Mouse (Mus musculus): Measurements from ENCODE around the gene Ankrd2.

Gene Ankrd2

DNA sequence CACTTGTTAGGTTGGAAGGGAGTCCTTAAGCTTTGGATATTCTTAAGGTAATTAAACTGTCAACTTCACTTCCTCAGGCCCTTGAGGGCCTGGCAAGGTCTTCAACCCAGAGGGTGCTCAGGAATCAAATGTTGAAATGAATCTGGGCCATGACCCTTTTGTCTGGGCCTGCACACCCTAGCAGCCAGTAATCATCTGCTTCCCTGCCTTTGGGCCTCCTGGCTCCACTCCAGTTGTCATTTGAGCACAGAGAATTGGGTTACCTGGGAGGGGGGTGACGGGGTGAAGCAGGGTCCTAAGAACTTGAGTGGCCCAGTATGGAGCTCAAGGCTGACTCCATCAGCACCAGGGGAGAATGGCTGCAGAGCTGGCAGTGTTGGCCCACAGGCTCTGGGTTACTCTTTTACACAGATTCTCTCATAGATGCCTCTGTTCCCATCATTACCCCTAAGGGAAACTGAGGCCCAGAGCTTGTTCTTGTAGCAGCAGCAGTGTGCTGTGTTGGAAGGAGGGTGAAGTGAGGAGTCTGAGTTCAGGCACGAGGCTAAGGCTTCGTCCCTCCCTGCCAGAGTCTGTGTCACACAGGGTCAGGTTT lies 21.5 kb upstream of the Ankrd2 start:
- in situ Hi-C loops (cut with MboI; ENCODE audit: unreplicated experiment in 2 of 2) = no loop called here

DNA sequence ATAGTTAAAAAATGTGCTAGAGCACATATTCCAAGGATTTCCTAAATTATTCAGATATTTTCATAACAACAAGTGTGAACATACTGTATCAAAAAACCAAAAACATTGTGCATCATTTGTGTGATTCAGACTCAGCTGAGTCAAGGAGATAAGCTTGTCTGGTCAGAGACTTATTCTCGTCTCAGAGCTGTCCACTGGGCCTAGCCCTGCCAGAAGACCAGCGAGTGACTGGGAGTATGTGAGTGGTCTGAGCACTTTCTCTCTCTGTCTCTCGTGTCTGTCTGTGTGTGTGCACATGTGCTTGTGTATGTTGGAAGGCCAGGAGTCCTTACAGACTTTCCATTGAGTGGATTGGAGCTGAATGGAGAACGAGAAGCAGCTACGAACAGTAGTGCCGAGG lies 20.8 kb upstream of the Ankrd2 start:
- in situ Hi-C loops (cut with MboI; ENCODE audit: unreplicated experiment in 2 of 2) = no loop called here

DNA sequence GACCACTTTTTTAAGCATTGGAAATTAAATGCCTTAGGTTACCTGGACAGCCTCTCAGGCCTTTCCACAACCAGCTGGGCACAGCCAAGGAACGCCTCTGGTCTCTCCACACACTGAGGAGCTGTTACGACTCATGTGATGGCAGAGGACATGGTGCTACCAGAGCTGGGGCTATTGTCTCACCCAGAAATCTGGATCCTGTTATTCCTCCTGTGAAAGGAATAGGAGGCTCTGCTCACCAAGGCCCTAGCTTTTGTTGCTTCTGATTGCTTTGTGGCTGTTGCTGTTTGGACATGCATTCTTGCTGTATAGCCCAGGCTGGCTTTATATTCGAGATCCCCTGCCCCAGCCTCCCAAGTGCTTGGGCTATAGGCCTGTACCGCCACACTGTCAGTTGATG lies 19.5 kb upstream of the Ankrd2 start:
- in situ Hi-C loops (cut with MboI; ENCODE audit: unreplicated experiment in 2 of 2) = no loop called here

DNA sequence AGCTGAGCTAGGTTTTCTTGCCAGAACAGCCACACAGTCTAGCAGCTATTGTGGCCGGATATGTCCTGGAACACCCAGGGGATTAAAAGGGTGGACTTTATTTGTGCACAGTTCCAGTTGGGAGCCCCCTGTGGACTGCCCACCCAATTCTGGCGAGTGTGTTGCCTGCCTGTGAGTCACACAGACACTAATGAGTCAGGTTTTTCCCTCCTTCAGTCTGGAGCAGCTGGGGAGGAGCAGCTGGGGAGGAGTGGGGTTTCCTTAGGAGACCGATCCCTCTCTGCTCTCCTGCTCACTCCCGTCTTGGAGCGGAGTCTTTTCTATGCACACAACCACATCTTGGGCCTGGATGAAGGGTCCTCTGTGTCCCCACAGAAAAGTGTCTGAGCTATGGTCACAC lies 19.0 kb upstream of the Ankrd2 start:
- in situ Hi-C loops (cut with MboI; ENCODE audit: unreplicated experiment in 2 of 2) = no loop called here

DNA sequence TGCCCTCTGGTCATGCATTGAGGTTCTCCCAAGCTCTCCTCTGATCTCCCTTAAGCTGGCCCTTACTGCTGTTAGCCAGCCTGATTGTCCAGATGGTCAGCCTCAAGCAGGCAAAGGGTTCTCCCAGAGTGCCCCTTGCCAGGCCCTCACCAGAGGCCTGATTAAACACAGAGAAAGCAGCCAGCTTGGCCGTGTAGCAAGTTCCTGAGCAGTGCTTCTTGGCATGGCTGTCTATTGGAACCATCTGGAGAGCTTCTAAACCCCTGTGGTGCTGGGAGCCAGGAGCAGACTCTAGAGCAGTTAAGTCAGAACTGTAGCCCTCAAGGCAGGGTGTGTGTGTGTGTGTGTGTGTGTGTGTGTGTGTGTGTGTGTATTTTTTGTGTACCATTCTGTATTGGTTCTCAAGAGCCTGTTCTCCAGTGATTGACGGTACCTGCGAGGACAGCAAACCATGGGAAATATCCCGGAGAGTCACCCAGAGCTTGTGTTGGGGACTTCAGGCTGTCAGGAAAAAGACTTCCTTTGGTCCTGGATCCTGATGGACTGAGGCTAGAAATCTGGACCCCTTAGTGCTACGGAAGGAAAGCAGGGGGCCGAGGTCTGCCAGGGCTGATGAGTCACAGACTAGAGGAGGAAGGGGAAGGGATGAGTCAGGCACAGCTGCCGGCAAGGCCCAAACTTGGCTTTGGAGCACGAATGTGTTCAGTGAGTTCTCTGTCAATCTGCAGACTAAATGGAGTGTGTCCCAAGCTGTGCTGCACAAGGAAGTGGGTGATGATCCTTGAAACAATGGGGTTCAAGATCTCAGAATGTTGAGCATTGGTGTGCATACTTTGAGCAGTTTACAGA lies 18.2 kb upstream of the Ankrd2 start:
- in situ Hi-C loops (cut with MboI; ENCODE audit: unreplicated experiment in 2 of 2) = no loop called here

DNA sequence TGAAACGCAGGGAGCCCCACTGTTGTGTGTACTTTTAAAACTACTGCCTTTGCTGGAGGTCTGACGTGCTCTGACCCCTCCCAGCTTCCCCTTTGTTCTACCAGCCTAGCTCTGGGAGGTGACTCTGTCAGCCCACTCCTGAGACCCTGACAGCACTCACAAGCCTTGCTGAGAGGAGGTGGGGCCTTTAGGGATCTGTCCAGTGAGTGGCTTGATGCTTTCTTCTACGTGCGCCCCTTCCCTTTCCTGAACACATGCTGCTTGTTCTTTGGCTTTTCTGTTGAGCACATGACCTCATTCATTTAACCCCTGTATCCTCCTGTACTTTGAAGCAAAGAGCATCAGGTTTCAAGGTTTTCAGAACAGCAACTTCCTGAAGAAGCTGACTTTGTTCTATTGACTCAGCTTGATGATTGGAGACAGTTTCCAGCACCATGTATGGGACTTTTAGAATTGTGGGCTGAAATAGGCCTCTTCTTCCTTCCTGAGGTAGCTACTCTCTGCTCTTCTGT lies 16.7 kb upstream of the Ankrd2 start:
- in situ Hi-C loops (cut with MboI; ENCODE audit: unreplicated experiment in 2 of 2) = no loop called here

DNA sequence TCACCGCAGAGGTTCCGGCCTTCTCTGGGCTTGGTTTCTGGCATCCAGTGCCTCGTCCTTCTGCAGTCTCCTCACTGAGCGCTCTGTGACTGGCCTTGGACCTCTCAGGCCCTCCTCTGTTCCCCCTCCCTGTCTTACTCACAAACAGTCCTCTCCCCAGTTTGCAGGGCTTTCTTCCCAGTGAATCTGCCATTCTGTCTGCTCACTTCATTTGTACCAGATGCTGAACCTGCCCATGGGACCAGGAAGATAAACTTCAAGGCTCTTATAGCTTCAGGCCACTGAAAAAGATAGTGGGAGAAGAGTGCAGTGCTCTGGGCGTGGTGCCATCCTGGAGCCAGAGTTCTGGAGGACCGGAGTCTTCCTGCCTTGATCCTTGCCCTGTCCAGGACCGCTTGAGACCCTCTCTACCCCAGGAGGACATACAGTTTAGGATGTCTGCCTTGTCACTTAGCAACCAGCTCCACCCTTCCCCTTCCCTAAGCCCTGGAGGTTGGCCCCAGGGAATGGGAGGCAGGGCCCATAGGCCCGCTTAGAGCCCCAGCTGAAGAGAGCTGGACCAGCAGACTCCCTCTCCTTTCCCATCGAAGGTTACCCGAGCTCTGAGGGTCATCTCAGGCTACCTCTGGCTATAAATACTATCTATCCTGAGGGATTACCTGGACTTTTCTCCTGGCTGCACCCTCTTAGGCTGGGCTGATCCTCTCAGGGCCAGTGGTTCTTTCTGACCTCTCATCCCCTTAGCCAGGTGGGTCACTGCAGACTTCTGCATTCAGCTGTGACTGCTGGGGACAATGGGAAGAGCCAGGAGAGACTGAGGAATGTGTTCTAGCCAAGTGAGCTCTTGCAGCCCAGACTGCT lies 13.9 kb upstream of the Ankrd2 start:
- in situ Hi-C loops (cut with MboI; ENCODE audit: unreplicated experiment in 2 of 2) = loop anchor here (10.0 kb wide), 3 partner anchors 207 to 367 kb away; partner anchors contain the start of gene Arhgap19 (in 1 of the 2)

DNA sequence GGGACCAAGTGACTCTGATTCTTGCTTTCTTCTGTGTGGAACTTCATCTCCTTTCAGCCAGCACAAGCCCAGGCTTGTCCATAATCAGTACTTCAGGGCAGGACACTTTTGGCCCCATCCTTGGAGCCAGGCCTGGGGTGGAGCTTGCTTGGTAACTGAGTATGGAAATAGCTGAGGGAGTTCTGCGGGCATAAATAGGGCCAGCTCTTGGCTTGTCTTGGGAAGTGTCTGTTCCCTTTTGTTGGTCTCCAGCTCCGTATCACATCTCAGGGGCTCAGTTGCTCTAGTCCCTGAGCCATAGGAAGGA lies 13.3 kb upstream of the Ankrd2 start:
- in situ Hi-C loops (cut with MboI; ENCODE audit: unreplicated experiment in 2 of 2) = loop anchor here (10.0 kb wide), 3 partner anchors 208 to 368 kb away; partner anchors contain the start of gene Arhgap19 (in 1 of the 2)

DNA sequence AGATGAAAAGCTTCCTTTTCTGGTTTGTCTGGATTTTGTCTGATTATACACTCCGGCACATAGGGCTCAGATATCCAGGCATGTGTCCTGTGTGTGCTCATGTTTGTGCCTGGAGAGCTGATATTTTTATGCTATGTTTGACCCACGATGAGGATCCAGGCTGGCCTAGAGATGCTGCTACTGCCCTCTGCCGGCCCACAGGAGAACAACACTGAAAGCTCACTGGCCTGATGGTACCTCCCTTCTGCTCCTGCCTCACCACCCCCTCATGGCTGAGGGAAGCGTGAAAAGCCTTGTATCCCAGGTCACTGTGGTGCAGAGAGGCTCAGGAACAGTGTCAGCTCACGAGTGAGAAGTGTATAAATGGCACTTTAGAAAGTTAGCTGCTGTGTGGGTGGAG lies 9.6 kb upstream of the Ankrd2 start:
- in situ Hi-C loops (cut with MboI; ENCODE audit: unreplicated experiment in 2 of 2) = loop anchor here (10.0 to 25.0 kb wide), 4 partner anchors 211 to 1386 kb away; partner anchors contain the start of gene Arhgap19 (in 1 of the 2)

DNA sequence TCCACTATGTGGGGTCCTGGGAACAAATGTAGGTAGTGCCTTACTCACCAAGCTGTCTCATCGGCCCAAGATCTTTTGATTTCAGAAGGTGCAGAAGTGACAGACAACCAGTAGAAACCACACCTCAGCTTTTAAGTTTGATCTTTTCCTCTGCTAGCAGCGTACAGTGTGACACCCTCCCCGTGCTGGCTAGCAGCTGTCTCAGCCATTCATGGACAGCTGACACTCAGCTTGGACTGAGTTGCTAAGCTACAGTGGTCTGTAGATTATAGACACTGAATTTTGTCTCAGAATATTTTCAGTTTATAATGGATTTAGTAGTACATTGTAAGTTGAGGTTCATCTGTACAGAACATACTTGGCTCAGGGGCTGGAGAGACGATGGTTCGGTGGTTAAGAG lies 4.7 kb upstream of the Ankrd2 start:
- in situ Hi-C loops (cut with MboI; ENCODE audit: unreplicated experiment in 2 of 2) = loop anchor here (5.0 to 25.0 kb wide), 2 partner anchors 121 to 1381 kb away; no protein-coding TSS in a partner anchor

DNA sequence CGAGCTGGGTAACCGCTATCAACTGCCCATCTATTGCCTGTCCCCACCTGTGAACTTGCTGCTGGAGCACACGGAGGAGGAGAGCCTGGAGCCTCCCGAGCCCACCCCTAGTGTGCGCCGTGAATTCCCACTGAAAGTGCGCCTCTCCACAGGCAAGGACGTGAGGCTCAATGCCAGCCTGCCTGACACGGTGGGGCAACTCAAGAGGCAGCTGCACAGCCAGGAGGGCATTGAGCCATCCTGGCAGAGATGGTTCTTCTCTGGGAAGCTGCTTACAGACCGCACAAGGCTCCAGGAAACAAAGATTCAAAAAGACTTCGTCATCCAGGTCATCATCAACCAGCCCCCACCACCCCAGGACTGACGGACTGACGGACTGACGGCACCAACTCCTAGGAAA lies 2.2 kb upstream of the Ankrd2 start:
- in situ Hi-C loops (cut with MboI; ENCODE audit: unreplicated experiment in 2 of 2) = loop anchor here (5.0 to 25.0 kb wide), 2 partner anchors 119 to 1379 kb away; no protein-coding TSS in a partner anchor

DNA sequence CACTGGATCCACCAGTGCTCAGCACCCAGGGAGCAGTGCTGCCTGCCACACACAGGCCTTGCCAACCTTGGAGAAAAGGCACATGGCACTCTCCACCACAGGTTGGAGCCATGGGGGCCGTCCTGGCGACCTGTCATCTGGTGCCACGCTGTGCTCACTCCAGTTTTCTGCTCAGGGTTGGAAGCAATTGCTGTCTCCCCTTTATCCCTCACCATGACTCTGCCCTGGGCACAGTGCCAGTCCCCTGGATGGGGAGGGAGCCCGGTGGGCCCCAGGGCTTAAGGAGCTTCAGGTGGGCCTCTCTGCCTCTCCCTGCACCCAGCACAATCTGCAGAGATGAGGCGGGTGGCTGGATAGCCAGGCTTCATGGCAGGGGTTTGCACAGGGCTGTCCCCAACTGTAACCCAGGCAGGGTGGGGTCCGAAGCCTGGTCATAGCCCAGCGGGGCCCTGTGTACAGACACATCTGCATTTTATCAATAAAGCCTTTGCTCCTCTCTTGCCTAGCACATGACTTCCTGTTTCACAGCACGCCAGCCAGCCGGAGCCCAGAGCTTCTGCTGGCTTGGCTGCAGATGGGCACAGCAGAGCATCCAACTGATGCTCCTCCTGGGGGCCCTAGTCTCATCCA lies 1.5 kb upstream of the Ankrd2 start:
- in situ Hi-C loops (cut with MboI; ENCODE audit: unreplicated experiment in 2 of 2) = loop anchor here (5.0 to 25.0 kb wide), 2 partner anchors 118 to 1378 kb away; no protein-coding TSS in a partner anchor

DNA sequence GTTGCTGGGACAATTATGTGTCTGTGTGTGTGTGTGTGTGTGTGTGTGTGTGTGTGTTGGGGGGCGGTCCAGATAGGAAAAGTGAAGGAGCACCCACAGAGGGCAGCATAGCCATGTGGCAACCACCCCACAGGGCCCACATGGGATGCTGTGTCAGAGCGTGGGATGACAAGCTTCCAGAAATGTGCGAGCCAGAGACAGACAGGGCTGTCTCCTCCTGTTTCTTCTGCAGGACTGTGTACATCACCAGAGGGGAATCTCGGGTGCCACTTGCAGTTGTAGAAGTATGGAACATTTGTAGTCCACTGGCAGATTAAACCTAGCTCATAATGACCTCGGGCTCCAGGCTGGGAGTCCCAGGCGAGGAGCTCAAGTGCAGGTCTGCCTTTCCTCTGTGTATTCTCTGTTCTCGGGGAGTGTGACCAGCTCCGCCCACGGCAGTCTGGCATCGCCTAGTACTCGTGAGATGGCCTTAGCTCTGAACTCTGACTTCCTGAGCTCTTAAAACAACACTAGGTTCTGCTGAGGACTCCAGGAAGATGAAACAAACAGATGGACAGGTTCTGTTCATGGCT lies 832 bp upstream of the Ankrd2 start:
- in situ Hi-C loops (cut with MboI; ENCODE audit: unreplicated experiment in 2 of 2) = loop anchor here (5.0 to 25.0 kb wide), 2 partner anchors 117 to 1377 kb away; no protein-coding TSS in a partner anchor

DNA sequence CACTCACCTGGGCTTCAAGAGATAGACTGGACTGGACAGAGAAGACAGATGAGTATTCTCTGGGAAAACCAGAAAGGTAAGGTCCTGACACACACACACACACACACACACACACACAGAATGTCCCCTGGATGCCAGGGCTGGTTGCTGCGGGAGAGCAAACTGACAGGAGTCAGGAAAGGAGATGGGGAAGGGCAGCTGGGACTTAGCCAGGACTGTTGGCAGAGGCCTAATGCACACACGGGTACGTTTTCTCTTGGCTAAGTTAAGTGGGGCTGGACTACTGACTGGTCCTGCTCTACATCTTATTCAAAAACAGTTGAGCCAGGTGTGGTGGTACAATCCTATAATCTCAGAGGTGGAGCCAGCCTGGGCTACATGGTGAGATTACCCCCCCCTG lies 557 bp downstream of the Ankrd2 start:
- in situ Hi-C loops (cut with MboI; ENCODE audit: unreplicated experiment in 2 of 2) = loop anchor here in 1 of 2 experiments (25.0 kb wide), 1 partner anchor 1376 kb away; no protein-coding TSS in a partner anchor

DNA sequence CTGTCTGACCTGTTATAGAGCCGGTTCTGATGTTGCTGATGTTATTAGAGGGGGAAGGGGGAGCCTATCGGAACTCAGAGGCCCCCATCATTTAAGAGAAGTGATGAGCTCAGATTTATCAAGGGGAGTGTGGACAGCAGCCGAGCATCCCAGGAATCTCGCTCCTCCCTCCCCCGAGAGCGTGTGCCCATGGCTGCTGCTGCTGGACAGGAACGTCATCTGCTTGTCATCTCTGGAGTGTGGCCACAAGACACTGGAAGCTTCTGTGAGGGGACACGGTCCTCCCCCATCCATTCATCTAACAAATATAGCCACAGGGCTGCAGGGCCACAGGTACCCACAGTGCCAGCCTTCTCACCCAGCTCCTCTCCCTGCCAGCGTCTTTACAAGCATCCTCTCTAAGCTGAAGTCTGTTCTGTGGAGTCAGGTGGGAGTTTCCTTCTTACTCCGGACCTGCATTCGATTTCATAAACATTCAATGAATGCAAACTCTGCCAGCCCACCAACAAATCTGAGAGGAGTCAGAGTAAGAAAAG lies 1.4 kb downstream of the Ankrd2 start:
- in situ Hi-C loops (cut with MboI; ENCODE audit: unreplicated experiment in 2 of 2) = loop anchor here in 1 of 2 experiments (25.0 kb wide), 1 partner anchor 1375 kb away; no protein-coding TSS in a partner anchor

DNA sequence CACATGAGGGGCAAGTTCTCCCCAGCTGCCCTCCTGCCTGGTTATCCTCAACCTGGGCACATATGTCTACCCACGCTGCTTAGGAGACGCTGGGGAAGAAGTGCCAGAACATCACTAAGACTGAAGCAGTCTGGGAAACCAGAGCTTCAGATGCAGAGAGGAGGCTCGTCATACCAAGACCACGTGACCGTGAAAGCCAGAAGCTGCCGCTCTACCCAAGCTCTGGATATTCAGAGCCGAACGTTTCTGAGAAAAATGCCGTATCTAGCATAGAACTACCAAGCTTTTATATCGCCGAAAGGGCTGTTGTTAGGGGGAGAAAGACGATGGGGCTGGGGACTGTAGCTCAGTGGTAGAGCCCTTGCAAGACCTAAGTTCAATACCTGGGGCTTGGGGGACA lies 2.5 kb downstream of the Ankrd2 start:
- in situ Hi-C loops (cut with MboI; ENCODE audit: unreplicated experiment in 2 of 2) = loop anchor here in 1 of 2 experiments (25.0 kb wide), 1 partner anchor 1374 kb away; no protein-coding TSS in a partner anchor

DNA sequence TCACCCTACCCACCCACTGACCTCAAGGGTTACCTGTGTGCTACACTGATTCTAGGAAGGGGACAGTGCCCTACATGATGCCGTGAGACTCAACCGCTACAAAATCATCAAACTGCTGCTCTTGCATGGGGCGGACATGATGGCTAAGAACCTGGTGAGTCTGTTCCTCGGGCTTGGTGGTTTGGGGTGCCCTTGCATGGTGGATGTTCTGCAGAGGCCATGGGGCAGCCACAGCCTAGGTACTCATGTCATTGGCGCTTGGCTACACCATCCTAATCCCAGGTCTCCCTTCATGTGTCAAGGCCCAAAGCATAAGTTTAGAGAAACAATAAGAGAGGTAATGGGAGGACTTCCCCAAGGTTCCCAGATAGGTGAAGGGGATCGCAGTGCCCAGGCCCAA lies 8.2 kb downstream of the Ankrd2 start:
- in situ Hi-C loops (cut with MboI; ENCODE audit: unreplicated experiment in 2 of 2) = loop anchor here in 1 of 2 experiments (25.0 kb wide), 1 partner anchor 1368 kb away; no protein-coding TSS in a partner anchor

DNA sequence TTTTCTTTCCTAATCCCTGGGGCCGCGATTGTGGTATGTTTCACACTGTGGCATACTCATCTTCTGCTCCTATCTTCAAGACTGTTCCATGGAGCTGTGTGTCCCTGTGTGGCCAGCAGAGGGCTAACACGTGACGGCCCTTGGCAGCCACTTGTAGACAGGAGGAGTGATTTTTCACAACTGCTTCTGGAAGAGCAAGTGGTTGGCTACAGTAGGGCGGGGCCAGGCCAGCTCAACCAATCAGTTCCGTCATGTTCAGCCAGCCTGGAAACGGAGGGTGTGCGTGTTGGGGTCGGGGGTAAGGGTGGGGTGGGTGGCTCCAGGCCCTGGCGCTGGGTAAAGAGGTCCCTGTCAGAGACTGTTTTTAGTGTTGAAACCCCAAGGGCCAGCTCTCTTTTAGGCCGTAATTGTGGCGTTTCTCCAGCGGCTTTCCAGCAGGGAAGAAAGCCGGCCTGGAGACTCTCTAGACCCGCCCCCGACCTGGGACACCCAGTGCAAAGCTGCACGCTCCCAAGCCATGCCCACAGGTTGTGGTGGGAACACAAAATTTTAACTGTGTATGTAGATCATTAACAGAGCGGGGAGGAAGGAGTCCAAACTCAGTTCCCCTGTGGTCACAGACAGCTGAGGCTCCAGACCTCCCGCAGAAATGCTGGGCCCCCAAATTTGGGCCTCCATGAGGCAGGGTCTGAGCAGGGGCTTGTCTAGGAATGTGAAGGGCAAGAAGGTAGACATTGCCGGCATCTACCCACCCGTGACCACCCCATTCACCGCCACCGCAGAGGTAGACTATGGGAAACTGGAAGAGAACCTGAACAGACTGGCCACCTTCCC lies 9.7 kb downstream of the Ankrd2 start, which contains the start of gene Hoga1:
Hoga1 (plus strand) TSS at position 342 of the 834 bp plus-strand sequence.
- in situ Hi-C loops (cut with MboI; ENCODE audit: unreplicated experiment in 2 of 2) = loop anchor here in 1 of 2 experiments (5.0 to 25.0 kb wide), 2 partner anchors 117 to 1367 kb away; partner anchors contain the start of gene Zfyve27
